Mouse (Mus musculus) adrenal gland, postnatal 36 days (tissue): ENCODE results near the gene Ctxn1. TPM values are rescaled to one million over a fixed set of nuclear protein-coding genes. Genes with fewer than 3 reads are reported as not detected.
A peak's percentile ranks its signal among the peaks of the same experiment; 100 is the strongest.

Experiments used
- DNase-seq, 2 experiments: peaks; one replicate each; pipeline ENCODE4 v3.0.0; 2021; ENCODE audit warnings: mixed read lengths in 1 of 2
- total RNA-seq, 2 experiments: library from RNA; stranded (reverse); gene quantifications; 2 replicates each; pipeline ENCODE4 v1.2.3; 2021

Gene Ctxn1
- total RNA-seq, 2 experiments from 2014 or later, result 5.5 to 7.3 TPM

- DNase-seq, result peak; percentile 90 to 92
Measured at GRCm38 (mm10) chr8:4214006-4214980, 44.8 kb downstream of the Ctxn1 start.

- peak; percentile 88 to 91 for DNase-seq
Measured at GRCm38 (mm10) chr8:4213210-4214005, 45.7 kb downstream of the Ctxn1 start.

- DNase-seq, result peak; percentile 32 to 37
Measured at GRCm38 (mm10) chr8:4212809-4213209, 46.3 kb downstream of the Ctxn1 start.

GRCm38 (mm10) chr8:4211097-4211496, 48.0 kb downstream of the Ctxn1 start:
- no peak for DNase-seq

Other genes starting within 250 kb of the Ctxn1 start
- 1 to 10 TPM; 1.5 to 3.6 TPM for gene Cd209f, start 153.4 kb downstream of the Ctxn1 start, total RNA-seq
- 1 to 10 TPM in 1 of 2 experiments, under 1 TPM in 1; 0.86 to 1.1 TPM for gene Cd209g, start 125.2 kb downstream of the Ctxn1 start, total RNA-seq
- 10 to 100 TPM; 29.4 to 38.5 TPM for gene Evi5l, start 92.7 kb downstream of the Ctxn1 start, total RNA-seq
- 1 to 10 TPM; 3.7 to 4.0 TPM for gene Prr36, start 41.8 kb downstream of the Ctxn1 start, total RNA-seq
- 10 to 100 TPM; 21.4 to 24.1 TPM for gene Lrrc8e, start 32.4 kb downstream of the Ctxn1 start, total RNA-seq
- gene Map2k7, start 20.5 kb downstream of the Ctxn1 start, total RNA-seq, result 10 to 100 TPM; 89.3 to 95.0 TPM
- 1 to 10 TPM in 1 of 2 experiments, not detected in 1; 1.7 TPM for gene Gm49320, start 20.4 kb downstream of the Ctxn1 start, total RNA-seq
- 10 to 100 TPM; 11.1 to 11.5 TPM for gene Tgfbr3l, start 11.1 kb downstream of the Ctxn1 start, total RNA-seq
- gene Snapc2, start 6.2 kb downstream of the Ctxn1 start, total RNA-seq, result 10 to 100 TPM; 25.6 to 32.1 TPM
- gene Timm44, start 16.6 kb upstream of the Ctxn1 start, total RNA-seq, result 10 to 100 TPM; 93.2 to 96.9 TPM
- gene Ccl25, start 65.9 kb upstream of the Ctxn1 start, total RNA-seq, result 10 to 100 TPM; 14.8 to 15.5 TPM
- gene Elavl1, start 66.1 kb upstream of the Ctxn1 start, total RNA-seq, result 100 to 1,000 TPM in 1 of 2 experiments, 10 to 100 TPM in 1; 96.6 to 121 TPM
- gene Cers4, start 233.8 kb upstream of the Ctxn1 start, total RNA-seq, result 10 to 100 TPM; 20.3 to 21.3 TPM